Mouse (Mus musculus): Measurements from ENCODE around the gene Tnfsf4. TPM values are rescaled to one million over a fixed set of nuclear protein-coding genes. Genes with fewer than 3 reads are reported as not detected.

The Tnfsf4 gene
- polyA plus RNA-seq, 1 experiment from 2014 or later, result not detected

DNA sequence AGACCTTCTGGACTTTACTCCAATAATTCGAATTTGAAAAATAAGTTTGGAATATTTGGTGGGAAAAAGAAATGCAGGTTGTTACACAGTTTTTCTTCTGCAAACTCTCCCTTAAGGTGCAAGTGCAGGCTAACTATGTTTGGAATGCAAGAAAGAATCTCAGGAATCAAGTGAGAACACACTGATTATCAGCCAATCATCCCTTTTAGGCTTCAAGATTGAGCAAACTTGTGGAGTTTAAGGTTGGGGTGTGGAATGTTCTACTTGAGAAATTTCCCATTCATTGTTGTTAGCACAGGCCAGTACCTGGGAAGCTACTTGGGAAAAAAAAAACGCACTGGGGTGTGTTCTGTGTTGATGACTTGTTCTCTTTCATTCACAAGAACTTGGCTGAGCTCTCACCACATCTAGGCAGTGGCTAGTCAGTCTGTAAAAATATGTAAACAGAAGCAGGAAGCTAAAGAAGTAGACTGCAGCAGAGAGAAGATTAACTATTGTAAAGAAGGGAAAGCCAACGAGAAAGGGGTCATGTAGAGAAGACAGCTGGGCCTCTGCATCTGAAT is 56.6 kb downstream of the Tnfsf4 start:
- no peaks in the 10 kb centered on the region for H3K27me3 ChIP-seq
- no peak for TF ChIP-seq CTCF (IDR thresholded peaks at IDR 0.05)
- ATAC-seq (peak; percentile 79), DNase-seq (ENCODE audit: low read depth, low spot score) (peak; percentile 19)
- ChIA-PET CTCF (interaction anchor here (1.2 kb wide), 1 partner anchor 33 kb away, joined by 3 read pairs; no protein-coding TSS in a partner anchor), POLR2A (no interaction called here)
- in situ Hi-C loops (cut with MboI; ENCODE audit: low pct_unique_long_range_greater_than_20kb), result no loop called here

DNA sequence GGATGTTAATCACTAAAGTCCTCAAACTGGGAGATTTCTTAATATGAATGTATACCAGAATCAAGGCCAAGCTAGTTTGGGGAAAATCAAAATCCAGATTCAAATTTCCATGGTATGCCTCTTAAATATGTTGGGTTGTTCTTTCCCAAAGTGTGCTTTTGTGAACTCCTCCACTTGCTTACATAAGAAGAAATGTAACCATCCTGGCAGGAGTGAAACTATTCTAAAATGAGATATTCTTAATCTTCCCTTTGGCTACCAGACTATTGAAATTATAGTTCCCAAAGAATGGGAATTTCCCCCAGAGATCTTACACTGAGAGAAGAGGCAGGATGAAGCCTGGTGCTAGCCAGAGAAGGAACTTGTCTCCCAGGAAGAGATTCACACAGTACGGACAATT is 57.0 kb downstream of the Tnfsf4 start:
- no peaks in the 10 kb centered on the region for H3K27me3 ChIP-seq
- POLR2A ChIA-PET, result no interaction called here
- CTCF ChIA-PET, result interaction anchor here (1.2 kb wide), 1 partner anchor 33 kb away, joined by 3 read pairs; no protein-coding TSS in a partner anchor
- no peak for TF ChIP-seq CTCF (IDR thresholded peaks at IDR 0.05)
- ATAC-seq (no peak), DNase-seq (ENCODE audit: low read depth, low spot score) (no peak)
- in situ Hi-C loops (cut with MboI; ENCODE audit: low pct_unique_long_range_greater_than_20kb), result no loop called here

DNA sequence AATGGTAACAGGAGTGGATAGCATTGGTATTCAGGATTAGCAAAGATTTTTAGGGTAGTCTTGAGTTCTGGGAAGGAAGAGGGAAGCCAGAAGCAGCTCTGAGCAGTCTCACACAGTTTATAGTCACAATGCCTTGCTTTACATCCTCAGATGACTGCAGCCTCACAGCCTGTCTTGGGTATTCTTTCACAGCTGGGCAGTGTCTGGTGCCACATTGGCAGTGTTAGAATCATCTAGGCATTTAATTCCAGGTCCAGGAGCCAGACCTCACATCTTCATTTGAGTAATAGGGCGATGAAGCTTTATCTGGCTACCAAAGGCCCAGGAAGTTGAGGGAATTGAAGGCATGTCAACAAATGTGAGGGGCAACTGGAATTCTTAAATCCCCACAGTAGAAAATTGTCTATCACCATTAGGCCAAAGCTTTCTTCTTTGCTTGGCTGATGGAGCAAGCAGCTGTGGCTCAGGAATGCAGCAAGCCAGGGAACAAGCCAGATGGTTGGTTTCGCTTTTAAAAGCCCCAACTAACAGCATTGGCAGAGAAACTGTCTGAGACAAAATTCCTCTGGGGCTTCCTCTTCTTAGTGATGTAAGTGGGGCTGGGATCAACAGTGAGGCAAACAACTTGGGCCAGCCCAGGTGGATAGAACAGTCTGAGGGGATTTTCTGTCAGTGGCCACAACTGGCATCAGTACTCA is 68.3 kb downstream of the Tnfsf4 start:
- in situ Hi-C loops (cut with MboI; ENCODE audit: low pct_unique_long_range_greater_than_20kb), result no loop called here
- ATAC-seq (peak; percentile 60), DNase-seq (ENCODE audit: low read depth, low spot score) (peak; percentile 59)
- no peak for TF ChIP-seq CTCF (IDR thresholded peaks at IDR 0.05)
- ChIA-PET CTCF (no interaction called here), POLR2A (no interaction called here)
- no peaks in the 10 kb centered on the region for H3K27me3 ChIP-seq

Other genes with a start within 250 kb of the Tnfsf4 start
- gene Tex50, start 236.1 kb upstream of the Tnfsf4 start, polyA plus RNA-seq (2021), result not detected
- gene Prdx6, start 144.2 kb upstream of the Tnfsf4 start, polyA plus RNA-seq (2021), result 295 TPM
- not detected for gene Tnfsf18, start 99.2 kb downstream of the Tnfsf4 start, polyA plus RNA-seq (2021)